Mouse (Mus musculus) midbrain, postnatal 0 days (tissue): ENCODE results near the gene Uvrag. TPM values are rescaled to one million over a fixed set of nuclear protein-coding genes. Genes with fewer than 3 reads are reported as not detected.

Experiments
- ATAC-seq: fragments of 200-750 bp; cut with Nextera tagmentation; 2 replicates; pipeline ENCODE4 v1.8.0; 2017; ENCODE audit warnings: moderate number of reproducible peaks, mild to moderate bottlenecking, moderate TSS enrichment, moderate library complexity; ENCODE audit not compliant: low FRiP score
- DNase-seq: peaks from one replicate; pipeline ENCODE4 v3.0.0-alpha.2; 2015; ENCODE audit warnings: low spot score
- H3K27ac ChIP-seq: fragments of 300-500 bp; sonication (generic); 2 replicates; pipeline ENCODE4 v1.5.1; 2014; ENCODE audit warnings: low read depth, mild to moderate bottlenecking, low read length, mixed read lengths
- H3K27me3 ChIP-seq: fragments of 300-500 bp; sonication (generic); 2 replicates; pipeline ENCODE4 v1.6.1; 2014; ENCODE audit warnings: low read length, control low read depth, mixed read lengths; ENCODE audit not compliant: insufficient read depth
- H3K36me3 ChIP-seq: fragments of 300-500 bp; sonication (generic); 2 replicates; pipeline ENCODE4 v1.6.1; 2014; ENCODE audit warnings: low read length, control low read depth, mixed read lengths; ENCODE audit not compliant: insufficient read depth
- H3K4me1 ChIP-seq: fragments of 300-500 bp; sonication (generic); 2 replicates; pipeline ENCODE4 v1.6.1; 2014; ENCODE audit warnings: mild to moderate bottlenecking, control low read depth, antibody characterized with exemption, low read length, mixed read lengths; ENCODE audit not compliant: insufficient read depth
- H3K4me2 ChIP-seq: fragments of 300-500 bp; sonication (generic); 2 replicates; pipeline ENCODE4 v1.6.1; 2014; ENCODE audit warnings: low read depth, mild to moderate bottlenecking, low read length, mixed read lengths; ENCODE audit not compliant: poor library complexity, severe bottlenecking
- H3K4me3 ChIP-seq: fragments of 300-500 bp; sonication (generic); 2 replicates; pipeline ENCODE4 v1.5.1; 2014; ENCODE audit warnings: low read depth, mild to moderate bottlenecking, low read length, moderate library complexity
- H3K9ac ChIP-seq: fragments of 300-500 bp; sonication (generic); replicated peaks from 2 replicates; pipeline ENCODE4 v1.6.1; 2014; ENCODE audit warnings: mild to moderate bottlenecking, low read length, moderate library complexity, mixed read lengths; ENCODE audit not compliant: poor library complexity, severe bottlenecking
- H3K9me3 ChIP-seq: fragments of 300-500 bp; sonication (generic); 2 replicates; pipeline ENCODE4 v1.6.1; 2016; ENCODE audit warnings: low read length, control low read depth
- CTCF ChIP-seq: IDR thresholded peaks from 2 replicates; pipeline ENCODE4 v1.5.1; 2016; ENCODE audit warnings: antibody characterized with exemption, mild to moderate bottlenecking
- WGBS: fragments of 180-500 bp; shearing (Covaris S2); extraction: QIAGEN DNeasy Blood & Tissue Kit; methylation state at CpG from one replicate; pipeline ENCODE4 v1.1.7; 2014; 5-methylcytosine and 5-hydroxymethylcytosine counted together
- polyA plus RNA-seq: library from polyadenylated mRNA; unstranded; fragments of >200 nt; fragmentation: Nextera tagmentation; extraction: Ambion mirVana; gene quantifications from 2 replicates; pipeline ENCODE4 v1.2.1, GENCODE M21; 2015
- total RNA-seq: library from RNA; depleted of rRNA; stranded (reverse); fragments of >200 nt; gene quantifications from 2 replicates; pipeline ENCODE4 v1.2.3, GENCODE M21; 2014

Uvrag gene
- total and polyA plus RNA-seq, 2 experiments from 2014 or later, result 19.8 to 23.3 TPM

- 31% methylated on average over 12 of the region's 12 CpGs for WGBS
- ATAC-seq, result no peak
- Histone ChIP-seq H3K36me3 (no peaks in the 10 kb centered on the region), H3K27me3 (no peaks in the 10 kb centered on the region), H3K4me1 (0 out of 2 replicates have a peak, but pooled peaks cover 6% of the 10 kb centered on the region), H3K4me2 (peak overlapping the region; percentile 52), H3K9ac (no peak overlapping the region; the same call in 1 of the 2 replicates), H3K27ac (peak overlapping the region; percentile 38), H3K4me3 (peak overlapping the region; percentile 99), H3K9me3 (no peaks in the 10 kb centered on the region)
- DNase-seq, result no peak
- no peak for TF ChIP-seq CTCF
Measured at GRCm38 (mm10) chr7:99141919-99142606, 1.1 kb upstream of the Uvrag start.

GRCm38 (mm10) chr7:99140511-99140910 lies 430 bp downstream of the Uvrag start:
- TF ChIP-seq CTCF, result no peak
- WGBS, result 0% methylated on average over 12 of the region's 39 CpGs
- peak; percentile 12; the same call in 1 of the 2 replicates for ATAC-seq

GRCm38 (mm10) chr7:99139841-99140491 lies 975 bp downstream of the Uvrag start:
- DNase-seq (no peak), ATAC-seq (no peak)
- Histone ChIP-seq H3K4me2 (peak overlapping the region; percentile 61), H3K36me3 (no peaks in the 10 kb centered on the region), H3K27me3 (no peaks in the 10 kb centered on the region), H3K4me3 (peak overlapping the region; percentile 99), H3K4me1 (0 out of 2 replicates have a peak, but pooled peaks cover 6% of the 10 kb centered on the region), H3K27ac (peak overlapping the region; percentile 87), H3K9ac (peak overlapping the region; percentile 97), H3K9me3 (no peaks in the 10 kb centered on the region)
- 2% methylated on average over 13 of the region's 13 CpGs for WGBS
- TF ChIP-seq CTCF, result no peak

More at GRCm38 (mm10) chr7:99140511-99140910, 430 bp downstream of the Uvrag start:
- 0 out of 2 replicates have a peak, but pooled peaks cover 6% of the 10 kb centered on the region for H3K4me1 ChIP-seq
- peak overlapping the region; percentile 61 for H3K4me2 ChIP-seq
- H3K27ac ChIP-seq, result peak overlapping the region; percentile 87
- H3K27me3 ChIP-seq, result no peaks in the 10 kb centered on the region
- peak; percentile 20 for DNase-seq
- no peaks in the 10 kb centered on the region for H3K36me3 ChIP-seq
- H3K4me3 ChIP-seq, result peak overlapping the region; percentile 99
- peak overlapping the region; percentile 97 for H3K9ac ChIP-seq
- no peaks in the 10 kb centered on the region for H3K9me3 ChIP-seq

GRCm38 (mm10) chr7:99137541-99137940 lies 3.4 kb downstream of the Uvrag start:
- Histone ChIP-seq H3K4me1 (0 out of 2 replicates have a peak, but pooled peaks cover 6% of the 10 kb centered on the region), H3K36me3 (no peaks in the 10 kb centered on the region), H3K9ac (no peak overlapping the region), H3K9me3 (no peaks in the 10 kb centered on the region), H3K4me3 (no peak overlapping the region), H3K27ac (no peak overlapping the region), H3K4me2 (no peak overlapping the region), H3K27me3 (no peaks in the 10 kb centered on the region)
- ATAC-seq (no peak), DNase-seq (no peak)
- 99% methylated on average over 4 of the region's 4 CpGs for WGBS
- no peak for TF ChIP-seq CTCF

- no peak overlapping the region for H3K9ac ChIP-seq
Measured at GRCm38 (mm10) chr7:99136789-99137188, 4.2 kb downstream of the Uvrag start.

More at GRCm38 (mm10) chr7:99136789-99137188, 4.2 kb downstream of the Uvrag start:
- no peak for ATAC-seq
- Histone ChIP-seq H3K36me3 (no peaks in the 10 kb centered on the region), H3K4me1 (0 out of 2 replicates have a peak, but pooled peaks cover 6% of the 10 kb centered on the region), H3K27me3 (no peaks in the 10 kb centered on the region), H3K4me3 (no peak overlapping the region), H3K27ac (no peak overlapping the region), H3K9me3 (no peaks in the 10 kb centered on the region), H3K4me2 (no peak overlapping the region)
- TF ChIP-seq CTCF, result no peak
- DNase-seq, result no peak
- 52% methylated on average over 6 of the region's 6 CpGs for WGBS
